Mouse (Mus musculus) heart, embryonic 14.5 days (tissue): ENCODE data around the gene Rasl11b. TPM values are rescaled to one million over a fixed set of nuclear protein-coding genes. Genes with fewer than 3 reads are reported as not detected.
A peak's percentile ranks its signal among the peaks of the same experiment; 100 is the strongest.

Experiments used
- ATAC-seq: fragments of 200-750 bp; cut with Nextera tagmentation; 2 replicates; pipeline ENCODE4 v1.8.0; 2017; ENCODE audit warnings: low read depth, moderate TSS enrichment; ENCODE audit not compliant: insufficient number of reproducible peaks, insufficient read depth, low FRiP score
- H3K27ac ChIP-seq, 2 experiments: fragments of 200-500 bp in 1 of 2; fragments of 300-500 bp in 1 of 2; sonication (generic) in 1 of 2; replicated peaks in 1 of 2; 2 replicates each; pipeline ENCODE4 v1.5.1; 2012 to 2014; ENCODE audit warnings: low read depth in 2 of 2, low read length in 2 of 2, control low read depth in 1 of 2, mild to moderate bottlenecking in 1 of 2, mixed read lengths in 1 of 2; ENCODE audit not compliant: control insufficient read depth in 1 of 2, insufficient read depth in 1 of 2
- H3K27me3 ChIP-seq: fragments of 300-500 bp; sonication (generic); 2 replicates; pipeline ENCODE4 v1.6.1; 2014; ENCODE audit warnings: mild to moderate bottlenecking, low read length, control low read depth; ENCODE audit not compliant: control insufficient read depth, insufficient read depth
- H3K36me3 ChIP-seq: fragments of 300-500 bp; sonication (generic); 2 replicates; pipeline ENCODE4 v1.6.1; 2014; ENCODE audit warnings: mild to moderate bottlenecking, control low read depth, low read length, mixed read lengths; ENCODE audit not compliant: control insufficient read depth, insufficient read depth
- H3K4me1 ChIP-seq, 2 experiments: fragments of 200-500 bp in 1 of 2; fragments of 300-500 bp in 1 of 2; sonication (generic) in 1 of 2; 2 replicates each; pipeline ENCODE4 v1.6.1; 2012 to 2014; ENCODE audit warnings: low read length in 2 of 2, control low read depth in 1 of 2, mixed read lengths in 1 of 2; ENCODE audit not compliant: control insufficient read depth in 2 of 2, insufficient read depth in 2 of 2
- H3K4me2 ChIP-seq: fragments of 300-500 bp; sonication (generic); 2 replicates; pipeline ENCODE4 v1.6.1; 2014; ENCODE audit warnings: mild to moderate bottlenecking, low read length
- H3K4me3 ChIP-seq, 2 experiments: fragments of 200-500 bp in 1 of 2; fragments of 300-500 bp in 1 of 2; sonication (generic) in 1 of 2; 2 replicates each; pipeline ENCODE4 v1.5.1; 2012 to 2014; ENCODE audit warnings: low read length in 2 of 2, mild to moderate bottlenecking in 2 of 2, control low read depth in 1 of 2, low read depth in 1 of 2, moderate library complexity in 1 of 2; ENCODE audit not compliant: control insufficient read depth in 1 of 2, insufficient read depth in 1 of 2
- H3K9ac ChIP-seq: fragments of 300-500 bp; sonication (generic); 2 replicates; pipeline ENCODE4 v1.6.1; 2014; ENCODE audit warnings: mild to moderate bottlenecking, low read length
- H3K9me3 ChIP-seq: fragments of 300-500 bp; sonication (generic); 2 replicates; pipeline ENCODE4 v1.6.1; 2016; ENCODE audit warnings: low read length, control low read depth; ENCODE audit not compliant: control insufficient read depth
- WGBS: fragments of 180-500 bp; shearing (Covaris S2); extraction: QIAGEN DNeasy Blood & Tissue Kit; methylation state at CpG from one replicate; pipeline ENCODE4 v1.1.7; 2014; 5-methylcytosine and 5-hydroxymethylcytosine counted together
- polyA plus RNA-seq: library from polyadenylated mRNA; unstranded; fragments of >200 nt; fragmentation: Nextera tagmentation; extraction: Ambion mirVana; gene quantifications from 2 replicates; pipeline ENCODE4 v1.2.1, GENCODE M21; 2014

The Rasl11b gene
- 85.9 and 92.3 TPM in 2 replicates for polyA plus RNA-seq

DNA sequence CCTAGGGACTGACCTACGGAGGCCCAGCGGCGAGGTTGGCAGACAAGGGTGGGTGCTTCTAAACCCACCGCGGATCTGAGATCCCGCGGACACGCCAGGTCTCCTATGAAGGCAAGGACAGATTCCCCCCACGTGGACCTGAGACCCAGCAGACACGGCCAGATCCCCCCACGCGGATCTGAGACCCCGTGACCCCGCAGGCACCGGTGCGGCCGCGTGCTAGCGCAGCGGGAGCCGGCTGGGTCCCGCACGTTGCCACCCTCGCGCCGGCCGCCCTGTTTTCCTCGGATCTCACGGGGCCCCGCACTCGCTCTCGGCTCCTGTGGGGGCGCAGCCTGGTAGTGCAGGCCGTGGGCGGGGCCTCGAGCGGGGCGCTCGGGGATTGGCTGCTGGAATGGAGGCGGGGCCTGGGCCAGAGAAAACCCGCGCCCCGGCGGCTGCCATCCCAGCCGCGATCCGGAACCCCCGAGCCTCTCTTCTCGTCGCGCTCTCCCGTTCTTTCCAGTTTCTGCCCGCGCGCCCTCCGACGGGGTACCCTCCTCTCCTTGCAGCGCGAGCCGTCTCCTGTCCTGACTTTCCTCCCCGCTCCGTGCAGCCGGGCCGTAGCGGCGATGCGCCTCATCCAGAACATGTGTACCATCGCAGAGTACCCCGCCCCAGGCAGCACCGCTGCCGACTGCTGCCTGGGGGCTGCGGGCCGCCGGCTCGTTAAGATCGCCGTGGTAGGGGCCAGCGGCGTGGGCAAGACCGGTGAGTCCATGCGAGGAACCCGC is at the start of gene Rasl11b:
Gene Rasl11b (plus strand): TSS at position 446 of the 773 bp plus-strand sequence.
- H3K27ac ChIP-seq: peak within 1 kb of the TSS; percentile 92 to 95
- H3K4me3 ChIP-seq: peak within 1 kb of the TSS; percentile 65 to 97
- under 1% methylated on average over 82 of the region's 82 CpGs for WGBS
- H3K9ac ChIP-seq: peak within 1 kb of the TSS; percentile 100
- H3K9me3 ChIP-seq: no peaks in the 10 kb centered on the region
- H3K27me3 ChIP-seq: no peaks in the 10 kb centered on the region
- H3K4me1 ChIP-seq: peaks cover 34 to 49% of the 10 kb centered on the region in 2 experiments
- peak within 1 kb of the TSS; percentile 97 for H3K4me2 ChIP-seq
- peaks cover 38% of the 10 kb centered on the region for H3K36me3 ChIP-seq
- peak; percentile 90 for ATAC-seq

DNA sequence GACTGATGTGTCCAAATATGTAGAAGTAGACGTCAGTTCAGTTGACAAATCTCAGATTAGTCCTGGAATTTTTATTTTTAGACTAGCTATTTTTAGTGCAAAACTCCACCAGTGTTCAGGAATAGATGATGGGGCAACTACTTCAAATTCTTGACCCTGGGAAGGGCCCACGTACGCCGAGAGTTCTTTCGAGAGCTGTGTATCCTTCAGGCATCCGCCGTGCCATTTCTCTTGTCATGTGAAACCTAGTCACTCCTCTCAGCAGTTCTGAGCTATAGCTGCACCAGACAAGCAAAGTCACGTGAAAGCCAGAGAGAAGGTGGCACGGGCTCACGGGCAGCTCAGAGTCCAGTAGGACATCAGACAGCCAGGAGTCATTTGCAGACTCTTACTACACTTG is 47.5 kb upstream of the Rasl11b start:
- H3K9ac ChIP-seq: peak overlapping the region; percentile 61
- peak overlapping the region; percentile 47 for H3K4me2 ChIP-seq

DNA sequence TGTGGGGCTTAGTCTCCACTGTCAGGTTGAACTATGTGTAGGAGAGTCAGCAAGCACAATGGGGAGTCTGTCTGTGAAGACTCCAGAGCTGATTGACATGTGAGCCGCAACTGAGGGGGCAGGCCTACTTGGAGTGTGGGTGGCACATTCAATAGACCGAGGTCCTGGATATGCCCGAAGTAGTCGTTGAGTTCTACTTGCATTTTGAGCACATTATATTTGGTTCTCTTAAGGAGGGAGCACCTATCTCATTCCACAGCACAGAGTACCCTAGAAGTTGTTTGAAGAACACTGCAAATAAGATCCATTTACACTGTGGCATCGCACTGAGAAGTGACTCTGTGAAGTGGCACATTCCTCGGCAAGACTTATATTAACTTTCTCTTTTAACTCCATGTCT is 45.1 kb upstream of the Rasl11b start:
- ATAC-seq: no peak
- no peak overlapping the region for H3K9ac ChIP-seq
- H3K4me1 ChIP-seq: peaks cover 22 to 33% of the 10 kb centered on the region in 2 experiments
- 77% methylated on average over 6 of the region's 6 CpGs for WGBS
- H3K27ac ChIP-seq: no peak overlapping the region; a peak in 1 of 4 replicates
- H3K36me3 ChIP-seq: no peaks in the 10 kb centered on the region
- H3K4me2 ChIP-seq: no peak overlapping the region
- no peak overlapping the region for H3K4me3 ChIP-seq
- H3K27me3 ChIP-seq: no peaks in the 10 kb centered on the region
- no peaks in the 10 kb centered on the region for H3K9me3 ChIP-seq

More for the DNA sequence above, 47.5 kb upstream of the Rasl11b start:
- Histone ChIP-seq H3K9me3 (no peaks in the 10 kb centered on the region), H3K27me3 (no peaks in the 10 kb centered on the region), H3K27ac (peak overlapping the region; percentile 95 to 96), H3K4me1 (peaks cover 28 to 44% of the 10 kb centered on the region in 2 experiments), H3K4me3 (no peak overlapping the region), H3K36me3 (no peaks in the 10 kb centered on the region)
- 16% methylated on average over 10 of the region's 10 CpGs for WGBS
- peak; percentile 76 for ATAC-seq

DNA sequence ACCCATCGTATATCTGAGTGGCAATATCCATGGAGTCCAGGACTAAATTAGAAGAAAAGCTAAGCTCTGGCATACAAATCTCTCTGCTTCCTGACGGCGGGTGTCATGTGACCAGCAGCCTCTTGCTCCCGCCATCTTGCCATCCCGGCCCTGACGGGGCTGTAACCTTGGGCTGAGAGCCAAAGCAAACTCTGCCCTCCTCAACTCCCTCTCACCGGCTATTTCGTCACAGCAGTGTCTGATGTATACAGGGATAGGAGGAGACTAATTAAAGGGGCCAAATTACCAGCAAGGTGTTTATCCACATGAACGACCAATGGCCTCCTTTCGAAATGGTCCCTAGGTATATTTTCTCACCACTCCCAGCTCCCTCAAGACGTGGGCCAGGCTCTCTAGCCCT is 43.3 kb upstream of the Rasl11b start:
- no peaks in the 10 kb centered on the region for H3K9me3 ChIP-seq
- no peak for ATAC-seq
- H3K27ac ChIP-seq: no peak overlapping the region
- H3K4me1 ChIP-seq: peaks cover 24 to 29% of the 10 kb centered on the region in 2 experiments
- H3K9ac ChIP-seq: no peak overlapping the region
- WGBS: 79% methylated on average over 11 of the region's 11 CpGs
- no peaks in the 10 kb centered on the region for H3K27me3 ChIP-seq
- no peak overlapping the region for H3K4me2 ChIP-seq
- H3K4me3 ChIP-seq: no peak overlapping the region
- no peaks in the 10 kb centered on the region for H3K36me3 ChIP-seq

DNA sequence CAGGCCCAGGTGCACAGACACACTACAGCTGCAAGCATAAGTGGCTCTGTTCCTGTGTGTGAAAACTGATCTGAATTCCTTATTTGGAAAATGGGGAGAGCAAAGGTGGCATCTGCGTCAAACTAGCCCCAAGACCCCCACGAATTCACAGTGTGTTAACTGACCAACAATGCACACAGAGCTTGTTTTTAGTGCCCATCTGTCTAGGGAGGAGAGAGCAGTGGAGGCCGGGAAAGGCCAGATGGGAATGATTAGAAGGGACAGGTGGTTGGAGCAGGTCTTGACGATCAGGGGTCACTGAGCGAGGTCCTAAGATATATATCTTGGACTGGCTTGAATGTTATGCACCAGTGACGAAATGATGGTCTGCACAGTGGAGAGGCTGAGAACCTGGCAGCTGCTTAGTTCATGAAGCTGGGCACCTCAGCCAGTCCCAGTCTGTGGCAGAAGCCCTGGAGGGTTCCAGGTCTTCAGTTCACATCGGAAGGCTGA is 39.2 kb upstream of the Rasl11b start:
- ATAC-seq: no peak
- Histone ChIP-seq H3K4me1 (peaks cover 19 to 24% of the 10 kb centered on the region in 2 experiments), H3K4me2 (no peak overlapping the region), H3K27me3 (no peaks in the 10 kb centered on the region), H3K27ac (no peak overlapping the region), H3K9me3 (no peaks in the 10 kb centered on the region), H3K9ac (0 out of 2 replicates have a peak overlapping the region, but pooled peaks have one; percentile 1), H3K36me3 (no peaks in the 10 kb centered on the region), H3K4me3 (no peak overlapping the region)
- WGBS: 70% methylated on average over 7 of the region's 7 CpGs

DNA sequence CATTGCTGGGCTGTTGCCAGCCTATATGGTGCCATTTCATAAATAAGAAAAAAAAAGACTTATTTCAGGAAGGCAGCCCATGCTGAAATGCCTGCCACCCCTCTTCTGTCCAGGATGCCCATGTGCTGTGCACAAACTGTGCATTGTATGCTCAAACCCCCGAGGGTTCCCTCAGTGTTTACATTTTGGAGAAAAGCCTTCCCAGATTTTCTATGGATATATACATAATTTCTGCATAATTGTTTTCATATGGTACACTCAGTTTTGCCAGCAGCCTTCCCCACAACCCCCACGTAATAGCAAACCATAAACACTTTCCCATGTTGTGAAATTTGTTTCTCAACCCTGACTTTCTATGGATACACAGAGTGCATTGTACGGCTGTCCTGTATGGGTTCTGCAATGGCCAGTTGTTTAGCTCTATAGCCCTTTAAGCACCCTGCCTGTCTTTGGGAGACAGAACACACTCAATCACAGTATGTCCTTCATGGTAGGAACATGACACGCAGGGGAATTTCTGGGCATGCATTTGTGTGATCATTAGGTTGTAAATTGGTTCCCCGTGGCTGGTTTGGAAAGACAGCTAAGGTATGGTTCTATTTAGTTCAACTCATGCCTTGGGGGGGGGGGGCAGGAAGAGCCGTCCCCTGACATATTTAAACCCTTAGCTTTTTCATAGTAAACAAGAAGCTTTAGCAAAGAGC is 36.0 kb upstream of the Rasl11b start:
- Histone ChIP-seq H3K9me3 (no peaks in the 10 kb centered on the region), H3K4me1 (peaks cover 44 to 48% of the 10 kb centered on the region in 2 experiments), H3K9ac (no peak overlapping the region), H3K27me3 (no peaks in the 10 kb centered on the region), H3K36me3 (no peaks in the 10 kb centered on the region), H3K27ac (peak overlapping the region; percentile 55 to 94; a peak in 3 of 4 replicates), H3K4me3 (no peak overlapping the region), H3K4me2 (no peak overlapping the region)
- no peak for ATAC-seq
- 92% methylated on average over 6 of the region's 6 CpGs for WGBS

GRCm38 (mm10) chr5:74159906-74160305 is 35.2 kb upstream of the Rasl11b start:
- H3K27me3 ChIP-seq: no peaks in the 10 kb centered on the region
- H3K36me3 ChIP-seq: no peaks in the 10 kb centered on the region
- peak overlapping the region; percentile 85 to 94 for H3K27ac ChIP-seq
- no peak overlapping the region for H3K4me2 ChIP-seq
- 20% methylated on average over 7 of the region's 7 CpGs for WGBS
- H3K4me3 ChIP-seq: no peak overlapping the region
- 0 out of 2 replicates have a peak, but pooled peaks have one; percentile 43 for ATAC-seq
- H3K9ac ChIP-seq: no peak overlapping the region
- peaks cover 50 to 55% of the 10 kb centered on the region in 2 experiments for H3K4me1 ChIP-seq
- H3K9me3 ChIP-seq: no peaks in the 10 kb centered on the region
